Mouse (Mus musculus) MEL (cell line): ENCODE results near the gene Lamtor4. TPM values are rescaled to one million over a fixed set of nuclear protein-coding genes. Genes with fewer than 3 reads are reported as not detected.

Experiments
- DNase-seq: peaks from one replicate; pipeline ENCODE4 v3.0.0; 2011; ENCODE audit warnings: low read depth, low spot score
- H3K27ac ChIP-seq: 2 replicates; pipeline ENCODE4 v1.5.1; 2012; ENCODE audit warnings: low read depth, mild to moderate bottlenecking, control low read depth, low read length, moderate library complexity; ENCODE audit not compliant: control insufficient read depth
- H3K27me3 ChIP-seq, 2 experiments: fragments of 150-350 bp in 1 of 2; sonication (generic) in 1 of 2; 2 replicates each; pipeline ENCODE4 v1.6.1; 2012; ENCODE audit warnings: low read length in 2 of 2, mild to moderate bottlenecking in 2 of 2, improper control_type of control experiment in 1 of 2, moderate library complexity in 1 of 2; ENCODE audit not compliant: insufficient read depth in 2 of 2, control insufficient read depth in 1 of 2
- H3K36me3 ChIP-seq, 2 experiments: 2 replicates each; pipeline ENCODE4 v1.6.1; 2012 to 2014; ENCODE audit warnings: low read length in 2 of 2, improper control_type of control experiment in 1 of 2, inconsistent platforms in 1 of 2, mild to moderate bottlenecking in 1 of 2; ENCODE audit not compliant: insufficient read depth in 2 of 2, control insufficient read depth in 1 of 2
- H3K4me1 ChIP-seq, 2 experiments: fragments of 150-350 bp in 1 of 2; sonication (generic) in 1 of 2; 2 replicates each; pipeline ENCODE4 v1.6.1; 2012; ENCODE audit warnings: low read length in 2 of 2, improper control_type of control experiment in 1 of 2, mild to moderate bottlenecking in 1 of 2; ENCODE audit not compliant: insufficient read depth in 2 of 2, control insufficient read depth in 1 of 2
- H3K4me3 ChIP-seq, 2 experiments: fragments of 150-350 bp in 1 of 2; sonication (generic) in 1 of 2; 2 replicates each; pipeline ENCODE4 v1.5.1; 2012; ENCODE audit warnings: low read depth in 2 of 2, low read length in 2 of 2, mild to moderate bottlenecking in 2 of 2, moderate library complexity in 2 of 2, control low read depth in 1 of 2, improper control_type of control experiment in 1 of 2; ENCODE audit not compliant: control insufficient read depth in 1 of 2, insufficient read depth in 1 of 2
- H3K79me2 ChIP-seq: 2 replicates; pipeline ENCODE4 v1.6.1; 2012; ENCODE audit warnings: mild to moderate bottlenecking, low read length, moderate library complexity; ENCODE audit not compliant: control insufficient read depth, poor library complexity, insufficient read depth
- H3K9ac ChIP-seq: 2 replicates; pipeline ENCODE4 v1.6.1; 2012; ENCODE audit warnings: low read depth, mild to moderate bottlenecking, control low read depth, low read length, moderate library complexity; ENCODE audit not compliant: control insufficient read depth, poor library complexity, severe bottlenecking
- H3K9me3 ChIP-seq: fragments of 150-350 bp; sonication (generic); replicated peaks from 2 replicates; pipeline ENCODE4 v1.6.1; 2012; ENCODE audit warnings: mild to moderate bottlenecking, low read length, improper control_type of control experiment, moderate library complexity; ENCODE audit not compliant: insufficient read depth
- BHLHE40 ChIP-seq: IDR thresholded peaks from 2 replicates; pipeline ENCODE4 v1.6.1; 2012; ENCODE audit warnings: low read depth, mild to moderate bottlenecking, inconsistent platforms, low read length, improper control_type of control experiment, borderline replicate concordance
- CHD1 ChIP-seq: IDR thresholded peaks from 2 replicates; pipeline ENCODE4 v1.6.1; 2012; ENCODE audit warnings: low read depth, mild to moderate bottlenecking, inconsistent platforms, low read length, improper control_type of control experiment
- CHD2 ChIP-seq: IDR thresholded peaks from 2 replicates; pipeline ENCODE4 v1.6.1; 2011; ENCODE audit warnings: low read length, improper control_type of control experiment
- CTCF ChIP-seq, 3 experiments: IDR thresholded peaks in 2 of 3; conservative IDR thresholded peaks in 1 of 3; 2 replicates each; pipeline ENCODE4 v1.5.1; 2011 to 2012; ENCODE audit warnings: low read length in 3 of 3, low read depth in 2 of 3, mild to moderate bottlenecking in 2 of 3, improper control_type of control experiment in 1 of 3, inconsistent platforms in 1 of 3, mixed read lengths in 1 of 3, moderate library complexity in 1 of 3; ENCODE audit not compliant: control insufficient read depth in 1 of 3, insufficient read depth in 1 of 3, poor library complexity in 1 of 3, severe bottlenecking in 1 of 3
- E2F4 ChIP-seq: IDR thresholded peaks from 2 replicates; pipeline ENCODE4 v1.6.1; 2011; ENCODE audit warnings: low read depth, low read length, improper control_type of control experiment, borderline replicate concordance
- EP300 ChIP-seq, 2 experiments: IDR thresholded peaks; 2 replicates each; pipeline ENCODE4 v1.6.1; 2011; ENCODE audit warnings: improper control_type of control experiment in 2 of 2, low read length in 2 of 2, low read depth in 1 of 2, mild to moderate bottlenecking in 1 of 2
- ETS1 ChIP-seq: IDR thresholded peaks from 2 replicates; pipeline ENCODE4 v1.6.1; 2012; ENCODE audit warnings: low read depth, mild to moderate bottlenecking, inconsistent platforms, low read length, improper control_type of control experiment, moderate library complexity
- GABPA ChIP-seq: IDR thresholded peaks from 2 replicates; pipeline ENCODE4 v1.6.1; 2012; ENCODE audit warnings: low read depth, mild to moderate bottlenecking, inconsistent platforms, low read length, improper control_type of control experiment, moderate library complexity
- GATA1 ChIP-seq: IDR thresholded peaks from 2 replicates; pipeline ENCODE4 v1.6.1; 2011; ENCODE audit warnings: low read depth, low read length, improper control_type of control experiment
- JUND ChIP-seq: IDR thresholded peaks from 2 replicates; pipeline ENCODE4 v1.6.1; 2011; ENCODE audit warnings: low read depth, mild to moderate bottlenecking, improper control_type of control experiment, low read length
- KAT2A ChIP-seq: conservative IDR thresholded peaks from 2 replicates; pipeline ENCODE4 v1.6.1; 2012; ENCODE audit warnings: low read depth, low read length, improper control_type of control experiment, inconsistent platforms
- MAFK ChIP-seq: IDR thresholded peaks from 2 replicates; pipeline ENCODE4 v1.6.1; 2011; ENCODE audit warnings: low read depth, mild to moderate bottlenecking, low read length, improper control_type of control experiment, borderline replicate concordance
- MAX ChIP-seq: IDR thresholded peaks from 2 replicates; pipeline ENCODE4 v1.6.1; 2011; ENCODE audit warnings: low read length, improper control_type of control experiment
- MAZ ChIP-seq: IDR thresholded peaks from 2 replicates; pipeline ENCODE4 v1.6.1; 2012; ENCODE audit warnings: low read depth, mild to moderate bottlenecking, inconsistent platforms, low read length, improper control_type of control experiment
- MEF2A ChIP-seq: IDR thresholded peaks from 2 replicates; pipeline ENCODE4 v1.6.1; 2014; ENCODE audit warnings: low read depth, mild to moderate bottlenecking, inconsistent platforms, low read length, improper control_type of control experiment; ENCODE audit not compliant: poor library complexity, insufficient replicate concordance, severe bottlenecking; ENCODE audit errors: extremely low read depth
- MXI1 ChIP-seq: IDR thresholded peaks from 2 replicates; pipeline ENCODE4 v1.6.1; 2011; ENCODE audit warnings: mild to moderate bottlenecking, low read depth, low read length, improper control_type of control experiment
- MYB ChIP-seq: IDR thresholded peaks from 2 replicates; pipeline ENCODE4 v1.6.1; 2011; ENCODE audit warnings: mild to moderate bottlenecking, low read depth, low read length, improper control_type of control experiment
- MYC ChIP-seq: IDR thresholded peaks from 2 replicates; pipeline ENCODE4 v1.6.1; 2011; ENCODE audit warnings: low read depth, mild to moderate bottlenecking, low read length, improper control_type of control experiment, moderate library complexity
- NELFE ChIP-seq: IDR thresholded peaks from 2 replicates; pipeline ENCODE4 v1.6.1; 2011; ENCODE audit warnings: low read depth, low read length, improper control_type of control experiment
- NRF1 ChIP-seq: IDR thresholded peaks from 2 replicates; pipeline ENCODE4 v1.6.1; 2014; ENCODE audit warnings: low read depth, mild to moderate bottlenecking, inconsistent platforms, low read length, improper control_type of control experiment, moderate library complexity; ENCODE audit not compliant: poor library complexity, insufficient read depth, severe bottlenecking
- POLR2A ChIP-seq, 2 experiments: IDR thresholded peaks; 2 replicates each; pipeline ENCODE4 v1.6.1; 2011 to 2012; ENCODE audit warnings: low read length in 2 of 2, mild to moderate bottlenecking in 2 of 2, control low read depth in 1 of 2, improper control_type of control experiment in 1 of 2, low read depth in 1 of 2, moderate library complexity in 1 of 2; ENCODE audit not compliant: control insufficient read depth in 1 of 2, insufficient read depth in 1 of 2, poor library complexity in 1 of 2
- POLR2AphosphoS5 ChIP-seq: IDR thresholded peaks from 2 replicates; pipeline ENCODE4 v1.6.1; 2012; ENCODE audit warnings: low read depth, borderline replicate concordance, mild to moderate bottlenecking, inconsistent platforms, low read length, moderate library complexity, mixed read lengths
- RAD21 ChIP-seq: IDR thresholded peaks from 2 replicates; pipeline ENCODE4 v1.6.1; 2011; ENCODE audit warnings: mild to moderate bottlenecking, low read depth, low read length, improper control_type of control experiment
- RCOR1 ChIP-seq: IDR thresholded peaks from 2 replicates; pipeline ENCODE4 v1.6.1; 2012; ENCODE audit warnings: low read depth, mild to moderate bottlenecking, inconsistent platforms, low read length, improper control_type of control experiment
- SIN3A ChIP-seq: IDR thresholded peaks from 2 replicates; pipeline ENCODE4 v1.6.1; 2012; ENCODE audit warnings: low read length, improper control_type of control experiment, inconsistent platforms
- SMC3 ChIP-seq: IDR thresholded peaks from 2 replicates; pipeline ENCODE4 v1.6.1; 2011; ENCODE audit warnings: low read depth, low read length, improper control_type of control experiment
- TBP ChIP-seq: IDR thresholded peaks from 2 replicates; pipeline ENCODE4 v1.8.0; 2011; ENCODE audit warnings: low read depth, low read length, improper control_type of control experiment
- TCF12 ChIP-seq: IDR thresholded peaks from 2 replicates; pipeline ENCODE4 v1.6.1; 2014; ENCODE audit warnings: low read depth, mild to moderate bottlenecking, inconsistent platforms, low read length, improper control_type of control experiment, moderate library complexity
- UBTF ChIP-seq: IDR thresholded peaks from 2 replicates; pipeline ENCODE4 v1.6.1; 2012; ENCODE audit warnings: low read depth, mild to moderate bottlenecking, inconsistent platforms, low read length, improper control_type of control experiment, moderate library complexity, borderline replicate concordance; ENCODE audit not compliant: insufficient read depth
- USF1 ChIP-seq: IDR thresholded peaks from 2 replicates; pipeline ENCODE4 v1.6.1; 2014; ENCODE audit warnings: low read depth, mild to moderate bottlenecking, inconsistent platforms, low read length, improper control_type of control experiment, moderate library complexity
- ZC3H11A ChIP-seq: IDR thresholded peaks from 2 replicates; pipeline ENCODE4 v1.6.1; 2012; ENCODE audit warnings: low read depth, mild to moderate bottlenecking, inconsistent platforms, low read length, improper control_type of control experiment
- ZMIZ1 ChIP-seq: IDR thresholded peaks from 2 replicates; pipeline ENCODE4 v1.6.1; 2012; ENCODE audit warnings: low read depth, mild to moderate bottlenecking, inconsistent platforms, low read length, improper control_type of control experiment, moderate library complexity
- ZNF384 ChIP-seq: IDR thresholded peaks from 2 replicates; pipeline ENCODE4 v1.6.1; 2012; ENCODE audit warnings: low read depth, mild to moderate bottlenecking, inconsistent platforms, low read length, improper control_type of control experiment
- polyA plus RNA-seq, 2 experiments: library from polyadenylated mRNA; stranded (reverse) in 1 of 2; unstranded in 1 of 2; fragments of >175 nt in 1 of 2; fragments of >200 nt in 1 of 2; gene quantifications; 2 replicates each; pipeline versions ENCODE4 v1.2.1 to v1.2.4; 2012; ENCODE audit warnings: low replicate concordance in 2 of 2, low read depth in 1 of 2; ENCODE audit not compliant: insufficient read length in 2 of 2, insufficient read depth in 1 of 2, missing spikeins in 1 of 2
- total RNA-seq: library from RNA; depleted of rRNA; stranded (reverse); fragments of 300-350 nt; gene quantifications from 2 replicates; pipeline ENCODE4 v1.2.3, GENCODE M21; 2012

The Lamtor4 gene
- total and polyA plus RNA-seq, 3 experiments, result 45.7 to 59.0 TPM; not detected in 1

DNA sequence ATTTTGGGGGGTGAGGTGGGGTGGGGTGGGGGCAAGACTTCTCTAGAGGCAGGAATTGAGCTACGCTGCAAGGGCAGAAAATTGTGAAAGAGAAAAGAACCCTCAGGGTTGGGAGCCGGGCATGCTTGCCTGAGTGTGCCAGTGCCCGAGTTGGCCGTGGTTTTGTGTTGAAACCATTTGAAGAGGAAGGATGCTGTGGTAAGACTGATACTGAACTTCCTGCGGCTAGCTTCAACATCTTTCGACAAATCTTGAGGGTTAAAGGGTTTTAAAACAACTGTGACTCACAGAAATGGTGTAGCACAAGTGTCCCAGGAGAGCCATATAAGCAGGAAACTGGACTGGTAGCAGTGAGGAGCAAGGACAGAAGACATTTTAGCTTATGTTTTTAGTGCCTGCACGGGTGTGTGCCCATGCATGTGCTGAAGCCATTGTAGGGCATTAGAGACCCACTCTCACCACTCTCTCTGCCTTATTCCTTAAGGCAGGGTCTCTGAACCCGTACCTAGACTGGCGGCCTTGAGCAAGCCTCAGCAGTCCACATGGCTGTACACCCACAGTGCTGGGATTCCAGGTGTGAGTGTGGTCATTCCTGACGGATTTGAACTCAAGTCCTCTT, 1.8 kb downstream of the Lamtor4 start:
- H3K27ac ChIP-seq, result peak overlapping the region; percentile 73
- peaks cover 12 to 63% of the 10 kb centered on the region in 2 experiments for H3K4me1 ChIP-seq
- peak; percentile 73 for DNase-seq
- H3K27me3 ChIP-seq, result no peaks in the 10 kb centered on the region; a peak in 1 of 4 replicates
- peaks cover 3 to 61% of the 10 kb centered on the region in 2 experiments; a peak in 3 of 4 replicates for H3K36me3 ChIP-seq
- H3K9ac ChIP-seq, result peak overlapping the region; percentile 1; the same call in 1 of the 2 replicates
- H3K79me2 ChIP-seq, result peaks cover 25% of the 10 kb centered on the region
- no peak for TF ChIP-seq KAT2A
- TF ChIP-seq MXI1, result 0 out of 2 replicates have a peak, but pooled peaks have one; percentile 16
- TF ChIP-seq TCF12, result no peak
- TF ChIP-seq ZMIZ1, result no peak
- no peak for TF ChIP-seq SMC3
- TF ChIP-seq EP300 (IDR thresholded peaks at IDR 0.05; ENCODE audit: low read depth in 1 of 2, low read length in 2 of 2), result peak; percentile 46 to 59; a peak in 3 of 4 replicates
- TF ChIP-seq MAZ, result no peak
- 0 out of 2 replicates have a peak, but pooled peaks have one; percentile 20 for TF ChIP-seq GATA1
- TF ChIP-seq ZC3H11A, result no peak
- no peak for TF ChIP-seq CTCF (IDR thresholded peaks at IDR 0.05 in 2 of 3, conservative IDR thresholded peaks at IDR 0.05 in 1 of 3; ENCODE audit: control insufficient read depth in 1 of 3, insufficient read depth in 1 of 3, low read depth in 2 of 3, low read length in 3 of 3, poor library complexity in 1 of 3, severe bottlenecking in 1 of 3)
- TF ChIP-seq JUND, result no peak
- TF ChIP-seq MAFK, result no peak
- TF ChIP-seq E2F4, result no peak
- peak; percentile 42; the same call in 1 of the 2 replicates for TF ChIP-seq ETS1
- TF ChIP-seq MYC, result no peak
- TF ChIP-seq UBTF, result no peak
- no peak for TF ChIP-seq NELFE
- no peak for TF ChIP-seq MEF2A
- TF ChIP-seq POLR2AphosphoS5, result no peak
- TF ChIP-seq BHLHE40, result no peak
- TF ChIP-seq MYB, result no peak
- no peak for TF ChIP-seq GABPA
- TF ChIP-seq MAX, result peak; percentile 30; the same call in 1 of the 2 replicates
- TF ChIP-seq RCOR1, result peak; percentile 57
- no peak for TF ChIP-seq USF1
- no peak for TF ChIP-seq RAD21
- TF ChIP-seq NRF1, result no peak
- TF ChIP-seq SIN3A, result no peak; the same call in 1 of the 2 replicates
- TF ChIP-seq TBP, result peak; percentile 52; the same call in 1 of the 2 replicates
- peak in 1 of 2 experiments; percentile 38; a peak in 2 of 4 replicates for TF ChIP-seq POLR2A (IDR thresholded peaks at IDR 0.05; ENCODE audit: control insufficient read depth in 1 of 2, insufficient read depth in 1 of 2, low read depth in 1 of 2, low read length in 2 of 2, poor library complexity in 1 of 2)
- no peak for TF ChIP-seq ZNF384
- no peak for TF ChIP-seq CHD2
- TF ChIP-seq CHD1, result peak; percentile 81; the same call in 1 of the 2 replicates
- no peaks in the 10 kb centered on the region for H3K9me3 ChIP-seq
- H3K4me3 ChIP-seq, result no peak overlapping the region
